Mouse (Mus musculus): ENCODE measurements around the gene Qrich1. TPM values are rescaled to one million over a fixed set of nuclear protein-coding genes. Genes with fewer than 3 reads are reported as not detected.

Gene Qrich1
- total and polyA plus RNA-seq, 2 experiments = 43.0 to 54.9 TPM

DNA sequence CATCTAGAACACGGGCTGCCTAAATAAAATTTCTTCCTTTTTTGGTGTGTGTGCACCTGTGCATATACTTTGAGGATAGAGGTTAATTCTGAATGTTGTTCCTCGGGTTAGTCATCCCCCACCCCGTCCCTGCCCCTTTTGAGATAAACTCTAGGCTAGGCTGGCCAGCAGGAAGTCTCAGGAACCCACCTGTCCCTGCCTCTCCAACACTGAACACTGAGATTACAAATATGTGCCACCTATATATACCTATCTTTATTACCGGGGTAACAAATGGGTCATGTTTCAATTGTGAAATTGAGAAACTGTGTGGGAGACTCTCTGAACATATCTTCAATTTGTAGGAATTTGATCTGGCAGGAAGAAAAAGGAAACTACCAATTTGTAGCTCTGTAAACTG is 92.3 kb downstream of the Qrich1 start:
- Histone ChIP-seq H3K36me3 (ENCODE audit: control insufficient read depth, insufficient read depth, low read length) (peaks cover 81% of the 10 kb centered on the region), H3K4me1 (ENCODE audit: control insufficient read depth, insufficient read depth, low read length) (peaks cover 5% of the 10 kb centered on the region), H3K27me3 (ENCODE audit: control insufficient read depth, insufficient read depth, low read length) (no peaks in the 10 kb centered on the region), H3K79me2 (ENCODE audit: control insufficient read depth, insufficient read depth, low read length) (no peaks in the 10 kb centered on the region), H3K4me3 (ENCODE audit: insufficient read depth, low read depth, low read length) (no peak overlapping the region), H3K9ac (ENCODE audit: low read depth, low read length) (no peak overlapping the region), H3K27ac (replicated peaks; ENCODE audit: insufficient read depth, low read depth, low read length) (no peak overlapping the region)
- WGBS = 93% methylated on average over 4 of the region's 4 CpGs
- DNase-seq (ENCODE audit: extremely low read depth, low read depth, low spot score) = no peak
- TF ChIP-seq CTCF (IDR thresholded peaks at IDR 0.05; ENCODE audit: low read depth, low read length) (no peak), POLR2A (IDR thresholded peaks at IDR 0.05; ENCODE audit: extremely low read depth, insufficient read depth, low read length) (no peak)

Other genes with a start within 250 kb of the Qrich1 start
- gene Nicn1, start 226.4 kb upstream of the Qrich1 start, total RNA-seq (2014; rRNA removed) = 5.8 and 9.0 TPM in 2 replicates
- gene Nicn1, start 226.4 kb upstream of the Qrich1 start, polyA plus RNA-seq (2012; rRNA removed) = 15.9 and 21.2 TPM in 2 replicates
- gene Amt, start 220.0 kb upstream of the Qrich1 start, total RNA-seq (2014; rRNA removed) = 65.5 and 66.6 TPM in 2 replicates
- 45.8 and 54.5 TPM in 2 replicates for gene Amt, start 220.0 kb upstream of the Qrich1 start, polyA plus RNA-seq (2012; rRNA removed)
- gene Rhoa, start 210.7 kb upstream of the Qrich1 start, total RNA-seq (2014; rRNA removed) = 123 TPM in 2 replicates
- 64.7 and 82.8 TPM in 2 replicates for gene Rhoa, start 210.7 kb upstream of the Qrich1 start, polyA plus RNA-seq (2012; rRNA removed)
- 17.7 and 17.9 TPM in 2 replicates for gene Tcta, start 210.6 kb upstream of the Qrich1 start, total RNA-seq (2014; rRNA removed)
- gene Tcta, start 210.6 kb upstream of the Qrich1 start, polyA plus RNA-seq (2012; rRNA removed) = 35.2 and 41.2 TPM in 2 replicates
- gene Gpx1, start 177.9 kb upstream of the Qrich1 start, total RNA-seq (2014; rRNA removed) = 5,129 and 5,348 TPM in 2 replicates
- 8,357 and 9,405 TPM in 2 replicates for gene Gpx1, start 177.9 kb upstream of the Qrich1 start, polyA plus RNA-seq (2012; rRNA removed)
- gene Usp4, start 169.0 kb upstream of the Qrich1 start, total RNA-seq (2014; rRNA removed) = 62.0 and 63.8 TPM in 2 replicates
- gene Usp4, start 169.0 kb upstream of the Qrich1 start, polyA plus RNA-seq (2012; rRNA removed) = 63.3 and 65.2 TPM in 2 replicates
- gene 1700102P08Rik, start 124.0 kb upstream of the Qrich1 start, total RNA-seq (2014; rRNA removed) = not detected in 2 replicates
- not detected in 2 replicates for gene 1700102P08Rik, start 124.0 kb upstream of the Qrich1 start, polyA plus RNA-seq (2012; rRNA removed)
- gene Ccdc36, start 88.3 kb upstream of the Qrich1 start, total RNA-seq (2014; rRNA removed) = not detected in 2 replicates
- gene Ccdc36, start 88.3 kb upstream of the Qrich1 start, polyA plus RNA-seq (2012; rRNA removed) = not detected in 2 replicates
- not detected in 2 replicates for gene BC048562, start 80.3 kb upstream of the Qrich1 start, total RNA-seq (2014; rRNA removed)
- gene BC048562, start 80.3 kb upstream of the Qrich1 start, polyA plus RNA-seq (2012; rRNA removed) = not detected in 2 replicates
- 5.6 and 6.4 TPM in 2 replicates for gene Ccdc71, start 56.3 kb upstream of the Qrich1 start, total RNA-seq (2014; rRNA removed)
- 13.2 and 15.7 TPM in 2 replicates for gene Ccdc71, start 56.3 kb upstream of the Qrich1 start, polyA plus RNA-seq (2012; rRNA removed)
- gene Klhdc8b, start 55.2 kb upstream of the Qrich1 start, total RNA-seq (2014; rRNA removed) = 8.7 and 10.1 TPM in 2 replicates
- 13.2 and 25.6 TPM in 2 replicates for gene Klhdc8b, start 55.2 kb upstream of the Qrich1 start, polyA plus RNA-seq (2012; rRNA removed)
- 4.0 and 4.8 TPM in 2 replicates for gene Lamb2, start 37.1 kb upstream of the Qrich1 start, total RNA-seq (2014; rRNA removed)
- 2.7 and 5.0 TPM in 2 replicates for gene Lamb2, start 37.1 kb upstream of the Qrich1 start, polyA plus RNA-seq (2012; rRNA removed)
- gene Usp19, start 26.2 kb upstream of the Qrich1 start, total RNA-seq (2014; rRNA removed) = 24.3 and 34.1 TPM in 2 replicates
- gene Usp19, start 26.2 kb upstream of the Qrich1 start, polyA plus RNA-seq (2012; rRNA removed) = 51.7 and 80.5 TPM in 2 replicates
- gene Qars, start 9.1 kb upstream of the Qrich1 start, total RNA-seq (2014; rRNA removed) = 69.6 and 70.6 TPM in 2 replicates
- gene Qars, start 9.1 kb upstream of the Qrich1 start, polyA plus RNA-seq (2012; rRNA removed) = 90.2 and 99.4 TPM in 2 replicates
- 33.6 and 39.3 TPM in 2 replicates for gene Impdh2, start 43.5 kb downstream of the Qrich1 start, total RNA-seq (2014; rRNA removed)
- 62.5 and 72.8 TPM in 2 replicates for gene Impdh2, start 43.5 kb downstream of the Qrich1 start, polyA plus RNA-seq (2012; rRNA removed)
- gene Ndufaf3, start 50.6 kb downstream of the Qrich1 start, total RNA-seq (2014; rRNA removed) = 12.0 and 13.4 TPM in 2 replicates
- 29.0 and 31.3 TPM in 2 replicates for gene Ndufaf3, start 50.6 kb downstream of the Qrich1 start, polyA plus RNA-seq (2012; rRNA removed)
- 32.8 and 35.2 TPM in 2 replicates for gene Dalrd3, start 53.1 kb downstream of the Qrich1 start, total RNA-seq (2014; rRNA removed)
- gene Dalrd3, start 53.1 kb downstream of the Qrich1 start, polyA plus RNA-seq (2012; rRNA removed) = 104 and 130 TPM in 2 replicates
- 6.4 and 8.1 TPM in 2 replicates for gene Wdr6, start 61.9 kb downstream of the Qrich1 start, total RNA-seq (2014; rRNA removed)
- gene Wdr6, start 61.9 kb downstream of the Qrich1 start, polyA plus RNA-seq (2012; rRNA removed) = 8.4 and 14.8 TPM in 2 replicates
- 0.09 and 0.13 TPM in 2 replicates for gene P4htm, start 80.9 kb downstream of the Qrich1 start, total RNA-seq (2014; rRNA removed)
- gene P4htm, start 80.9 kb downstream of the Qrich1 start, polyA plus RNA-seq (2012; rRNA removed) = 0.46 and 0.67 TPM in 2 replicates
- 34.0 and 37.1 TPM in 2 replicates for gene Arih2, start 132.6 kb downstream of the Qrich1 start, total RNA-seq (2014; rRNA removed)
- gene Arih2, start 132.6 kb downstream of the Qrich1 start, polyA plus RNA-seq (2012; rRNA removed) = 25.5 and 26.8 TPM in 2 replicates
- 96.4 and 118 TPM in 2 replicates for gene Slc25a20, start 145.3 kb downstream of the Qrich1 start, total RNA-seq (2014; rRNA removed)
- gene Slc25a20, start 145.3 kb downstream of the Qrich1 start, polyA plus RNA-seq (2012; rRNA removed) = 52.5 and 70.6 TPM in 2 replicates
- 20.0 and 26.2 TPM in 2 replicates for gene Prkar2a, start 172.5 kb downstream of the Qrich1 start, total RNA-seq (2014; rRNA removed)
- gene Prkar2a, start 172.5 kb downstream of the Qrich1 start, polyA plus RNA-seq (2012; rRNA removed) = 23.4 and 28.8 TPM in 2 replicates